Mouse (Mus musculus) splenic B cell, adult 2 months (primary cell): Measurements from ENCODE around the gene Tmem37.

ENCODE experiments used
- DNase-seq: peaks from one replicate; pipeline ENCODE4 v3.0.0-alpha.2; 2011; ENCODE audit warnings: low read depth, low spot score
- H3K27me3 ChIP-seq: 2 replicates; pipeline ENCODE4 v1.6.1; 2012; ENCODE audit warnings: mild to moderate bottlenecking, low read length, moderate library complexity, mixed read lengths; ENCODE audit not compliant: control insufficient read depth, poor library complexity, insufficient read depth, severe bottlenecking
- H3K36me3 ChIP-seq: 2 replicates; pipeline ENCODE4 v1.6.1; 2012; ENCODE audit warnings: mild to moderate bottlenecking, low read length, moderate library complexity, mixed read lengths; ENCODE audit not compliant: control insufficient read depth, poor library complexity, insufficient read depth, severe bottlenecking

Tmem37 gene

DNA sequence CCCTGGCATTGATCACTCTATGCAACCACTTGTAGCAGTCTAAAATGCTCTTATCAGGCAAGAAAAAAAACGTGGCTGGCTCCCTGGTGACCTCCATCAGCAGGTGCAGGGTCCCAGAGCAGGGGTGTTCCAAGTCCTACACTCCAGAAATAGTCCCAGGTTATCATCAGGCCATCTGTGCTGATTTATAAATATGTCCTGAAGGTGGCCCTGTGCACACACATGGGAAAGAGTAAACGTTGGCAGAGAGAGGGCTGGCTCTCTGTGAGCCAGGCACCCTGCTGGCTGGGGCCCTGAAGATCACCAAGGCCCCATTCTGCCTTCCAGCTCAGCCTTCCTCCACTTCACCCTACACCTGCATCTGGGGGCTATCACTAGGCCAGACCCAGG lies 48.8 kb downstream of the Tmem37 start:
- no peak for DNase-seq
- Histone ChIP-seq H3K36me3 (no peaks in the 10 kb centered on the region), H3K27me3 (no peaks in the 10 kb centered on the region)

DNA sequence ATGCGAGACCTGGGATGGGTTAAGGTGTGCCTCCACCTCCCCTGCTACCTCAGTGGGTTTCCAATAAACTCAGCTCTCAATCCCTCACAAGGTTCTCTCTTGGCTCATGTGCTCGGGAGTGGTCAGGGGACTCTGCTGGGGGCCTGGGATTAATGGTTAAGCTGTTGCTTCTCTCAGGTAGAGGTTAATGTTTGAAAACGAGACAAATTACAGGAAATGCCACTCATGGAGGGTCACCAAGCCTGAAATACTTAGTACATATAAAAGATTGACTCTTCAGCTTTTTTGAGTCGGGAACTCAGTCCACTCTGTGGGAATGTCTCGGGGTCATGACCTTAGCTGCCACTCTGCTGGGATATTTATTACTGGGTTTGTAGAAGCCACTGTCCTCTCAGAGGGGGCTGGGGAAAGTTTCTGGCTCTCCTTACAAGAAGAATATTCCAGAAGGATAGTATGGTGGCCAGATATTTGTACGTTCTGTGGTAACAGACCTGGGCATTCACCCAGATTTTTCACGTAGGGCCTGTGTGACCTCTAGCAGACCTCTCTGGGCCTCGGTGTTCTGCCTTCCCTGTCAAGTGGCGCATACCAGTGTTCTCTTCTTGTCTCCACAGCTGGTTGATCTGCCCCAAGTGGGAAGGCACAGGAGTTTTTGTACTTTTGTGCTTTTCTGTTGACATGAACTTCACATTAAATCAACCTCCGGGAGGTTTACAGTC lies 49.4 kb downstream of the Tmem37 start:
- Histone ChIP-seq H3K36me3 (no peaks in the 10 kb centered on the region), H3K27me3 (no peaks in the 10 kb centered on the region)
- DNase-seq, result no peak

DNA sequence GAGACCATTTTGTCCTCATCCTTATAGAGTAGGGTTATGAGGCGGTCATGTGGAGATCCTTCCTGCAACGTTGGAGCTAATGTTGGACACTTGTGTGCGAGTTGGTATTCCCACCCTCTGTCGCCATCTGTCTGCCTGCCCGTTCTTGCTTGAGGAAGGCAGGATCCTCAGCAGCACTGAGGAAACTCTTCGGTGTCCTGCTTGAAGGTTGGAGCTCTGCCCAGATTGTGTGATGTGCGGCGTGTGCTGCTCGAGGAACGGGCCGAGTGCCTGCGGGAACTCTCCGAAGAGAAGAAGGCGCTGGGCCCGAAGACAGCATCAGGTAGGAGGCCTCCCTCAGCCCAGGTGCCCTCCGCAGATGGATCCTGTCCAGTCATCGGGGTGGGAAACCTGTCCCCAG lies 51.9 kb downstream of the Tmem37 start:
- no peak for DNase-seq
- Histone ChIP-seq H3K27me3 (no peaks in the 10 kb centered on the region), H3K36me3 (no peaks in the 10 kb centered on the region)

- DNase-seq, result no peak
- Histone ChIP-seq H3K27me3 (no peaks in the 10 kb centered on the region), H3K36me3 (no peaks in the 10 kb centered on the region)
Observed at GRCm38 (mm10) chr1:120020322-120020897, 53.5 kb downstream of the Tmem37 start.

- DNase-seq, result peak; percentile 47
- Histone ChIP-seq H3K36me3 (no peaks in the 10 kb centered on the region), H3K27me3 (no peaks in the 10 kb centered on the region)
Observed at GRCm38 (mm10) chr1:120019428-120019827, 54.4 kb downstream of the Tmem37 start.

GRCm38 (mm10) chr1:120018900-120019299 lies 55.0 kb downstream of the Tmem37 start:
- no peak for DNase-seq
- H3K27me3 ChIP-seq, result no peaks in the 10 kb centered on the region
- no peaks in the 10 kb centered on the region for H3K36me3 ChIP-seq
